Mouse (Mus musculus) neural tube, embryonic 15.5 days (tissue): ENCODE data around the gene Bcl7a. TPM values are rescaled to one million over a fixed set of nuclear protein-coding genes. Genes with fewer than 3 reads are reported as not detected.

Source experiments
- ATAC-seq: fragments of 200-750 bp; cut with Nextera tagmentation; 2 replicates; pipeline ENCODE4 v1.8.0; 2017; ENCODE audit warnings: mild to moderate bottlenecking, moderate TSS enrichment, moderate library complexity; ENCODE audit not compliant: low FRiP score
- H3K27ac ChIP-seq: fragments of 300-500 bp; sonication (generic); replicated peaks from 2 replicates; pipeline ENCODE4 v1.5.1; 2015; ENCODE audit warnings: mild to moderate bottlenecking, inconsistent platforms
- H3K27me3 ChIP-seq: fragments of 300-500 bp; sonication (generic); replicated peaks from 2 replicates; pipeline ENCODE4 v1.6.1; 2015; ENCODE audit warnings: inconsistent platforms
- H3K36me3 ChIP-seq: fragments of 300-500 bp; sonication (generic); 2 replicates; pipeline ENCODE4 v1.6.1; 2015; ENCODE audit warnings: inconsistent platforms
- H3K4me1 ChIP-seq: fragments of 300-500 bp; sonication (generic); 2 replicates; pipeline ENCODE4 v1.6.1; 2015; ENCODE audit warnings: inconsistent platforms
- H3K4me2 ChIP-seq: fragments of 300-500 bp; sonication (generic); 2 replicates; pipeline ENCODE4 v1.6.1; 2015; ENCODE audit warnings: inconsistent platforms, mild to moderate bottlenecking, moderate library complexity
- H3K4me3 ChIP-seq: fragments of 300-500 bp; sonication (generic); replicated peaks from 2 replicates; pipeline ENCODE4 v1.5.1; 2015; ENCODE audit warnings: mild to moderate bottlenecking, inconsistent platforms
- H3K9ac ChIP-seq: fragments of 300-500 bp; sonication (generic); replicated peaks from 2 replicates; pipeline ENCODE4 v1.6.1; 2015; ENCODE audit warnings: mild to moderate bottlenecking, inconsistent platforms
- H3K9me3 ChIP-seq: fragments of 300-500 bp; sonication (generic); replicated peaks from 2 replicates; pipeline ENCODE4 v1.6.1; 2016; ENCODE audit warnings: inconsistent platforms
- WGBS: fragments of 180-500 bp; shearing (Covaris S2); methylation state at CpG from one replicate; pipeline ENCODE4 v1.1.7; 2015; ENCODE audit warnings: mixed read lengths; 5-methylcytosine and 5-hydroxymethylcytosine counted together
- polyA plus RNA-seq: library from polyadenylated mRNA; unstranded; fragments of >200 nt; fragmentation: Nextera tagmentation; extraction: Ambion mirVana; gene quantifications from 2 replicates; pipeline ENCODE4 v1.2.1, GENCODE M21; 2015

The Bcl7a gene
- polyA plus RNA-seq, 1 experiment from 2014 or later: 31.0 TPM

- Histone ChIP-seq H3K9ac (no peak overlapping the region), H3K4me1 (no peaks in the 10 kb centered on the region), H3K27me3 (no peaks in the 10 kb centered on the region), H3K4me2 (no peak overlapping the region), H3K9me3 (no peaks in the 10 kb centered on the region), H3K27ac (no peak overlapping the region), H3K4me3 (no peak overlapping the region), H3K36me3 (no peaks in the 10 kb centered on the region)
- no peak for ATAC-seq
- WGBS: 44% methylated on average over 4 of the region's 4 CpGs
These were observed 7.3 kb upstream of the Bcl7a start for GRCm38 (mm10) chr5:123336205-123336961.

- H3K4me3 ChIP-seq: no peak overlapping the region
- no peak overlapping the region for H3K27ac ChIP-seq
- peaks cover 4% of the 10 kb centered on the region for H3K4me1 ChIP-seq
- ATAC-seq: no peak
- H3K4me2 ChIP-seq: no peak overlapping the region
- H3K9me3 ChIP-seq: no peaks in the 10 kb centered on the region
- no peak overlapping the region for H3K9ac ChIP-seq
- 73% methylated on average over 3 of the region's 3 CpGs for WGBS
- H3K36me3 ChIP-seq: no peaks in the 10 kb centered on the region
- H3K27me3 ChIP-seq: no peaks in the 10 kb centered on the region
These were observed 5.2 kb upstream of the Bcl7a start for GRCm38 (mm10) chr5:123338463-123338862.

- H3K4me3 ChIP-seq: peak overlapping the region; percentile 92
- no peaks in the 10 kb centered on the region for H3K9me3 ChIP-seq
- H3K9ac ChIP-seq: peak overlapping the region; percentile 95
- no peaks in the 10 kb centered on the region for H3K27me3 ChIP-seq
- no peaks in the 10 kb centered on the region for H3K36me3 ChIP-seq
- H3K4me2 ChIP-seq: peak overlapping the region; percentile 77
- WGBS: under 1% methylated on average over 42 of the region's 51 CpGs
- H3K27ac ChIP-seq: peak overlapping the region; percentile 96
- ATAC-seq: peak; percentile 56
- H3K4me1 ChIP-seq: peaks cover 28% of the 10 kb centered on the region
These were observed 961 bp downstream of the Bcl7a start for GRCm38 (mm10) chr5:123344628-123344962.

GRCm38 (mm10) chr5:123344963-123345852, 1.6 kb downstream of the Bcl7a start:
- peaks cover 28% of the 10 kb centered on the region for H3K4me1 ChIP-seq
- H3K27me3 ChIP-seq: no peaks in the 10 kb centered on the region
- no peaks in the 10 kb centered on the region for H3K9me3 ChIP-seq
- H3K4me2 ChIP-seq: peak overlapping the region; percentile 77
- ATAC-seq: peak; percentile 64
- WGBS: under 1% methylated on average over 66 of the region's 87 CpGs
- H3K4me3 ChIP-seq: peak overlapping the region; percentile 92
- peak overlapping the region; percentile 96 for H3K27ac ChIP-seq
- no peaks in the 10 kb centered on the region for H3K36me3 ChIP-seq
- peak overlapping the region; percentile 95 for H3K9ac ChIP-seq

- peak; percentile 28; the same call in 1 of the 2 replicates for ATAC-seq
These were observed 2.4 kb downstream of the Bcl7a start for GRCm38 (mm10) chr5:123345853-123346654.

GRCm38 (mm10) chr5:123346701-123347270, 3.2 kb downstream of the Bcl7a start:
- peak overlapping the region; percentile 92 for H3K4me3 ChIP-seq
- WGBS: 48% methylated on average over 7 of the region's 7 CpGs

More at GRCm38 (mm10) chr5:123345853-123346654, 2.4 kb downstream of the Bcl7a start:
- Histone ChIP-seq H3K27me3 (no peaks in the 10 kb centered on the region), H3K9me3 (no peaks in the 10 kb centered on the region), H3K4me1 (peaks cover 28% of the 10 kb centered on the region), H3K9ac (peak overlapping the region; percentile 95), H3K36me3 (no peaks in the 10 kb centered on the region), H3K4me2 (peak overlapping the region; percentile 77), H3K4me3 (peak overlapping the region; percentile 92), H3K27ac (peak overlapping the region; percentile 96)
- WGBS: 3% methylated on average over 21 of the region's 22 CpGs

GRCm38 (mm10) chr5:123347985-123348384, 4.4 kb downstream of the Bcl7a start:
- Histone ChIP-seq H3K27me3 (no peaks in the 10 kb centered on the region), H3K9me3 (no peaks in the 10 kb centered on the region), H3K4me1 (peaks cover 28% of the 10 kb centered on the region), H3K4me3 (no peak overlapping the region), H3K27ac (no peak overlapping the region), H3K4me2 (no peak overlapping the region), H3K36me3 (no peaks in the 10 kb centered on the region), H3K9ac (no peak overlapping the region)
- no peak for ATAC-seq
- WGBS: 90% methylated on average over 2 of the region's 2 CpGs

More at GRCm38 (mm10) chr5:123346701-123347270, 3.2 kb downstream of the Bcl7a start:
- Histone ChIP-seq H3K4me1 (peaks cover 28% of the 10 kb centered on the region), H3K36me3 (no peaks in the 10 kb centered on the region), H3K9ac (peak overlapping the region; percentile 95), H3K9me3 (no peaks in the 10 kb centered on the region), H3K27me3 (no peaks in the 10 kb centered on the region), H3K4me2 (peak overlapping the region; percentile 77), H3K27ac (peak overlapping the region; percentile 96)
- no peak for ATAC-seq

- ATAC-seq: no peak
- Histone ChIP-seq H3K36me3 (no peaks in the 10 kb centered on the region), H3K4me2 (no peak overlapping the region), H3K27ac (no peak overlapping the region), H3K27me3 (no peaks in the 10 kb centered on the region), H3K9ac (no peak overlapping the region), H3K4me3 (no peak overlapping the region), H3K9me3 (no peaks in the 10 kb centered on the region), H3K4me1 (peaks cover 20% of the 10 kb centered on the region)
- WGBS: 76% methylated on average over 10 of the region's 10 CpGs
These were observed 6.8 kb downstream of the Bcl7a start for GRCm38 (mm10) chr5:123350386-123350785.

- ATAC-seq: no peak
- Histone ChIP-seq H3K36me3 (peaks cover 50% of the 10 kb centered on the region), H3K4me2 (no peak overlapping the region), H3K4me1 (no peaks in the 10 kb centered on the region; the same call in 1 of the 2 replicates), H3K27me3 (no peaks in the 10 kb centered on the region), H3K27ac (no peak overlapping the region), H3K4me3 (no peak overlapping the region), H3K9me3 (no peaks in the 10 kb centered on the region), H3K9ac (no peak overlapping the region)
- WGBS: 85% methylated on average over 11 of the region's 11 CpGs
These were observed 12.3 kb downstream of the Bcl7a start for GRCm38 (mm10) chr5:123355918-123356317.

GRCm38 (mm10) chr5:123357253-123357652, 13.6 kb downstream of the Bcl7a start:
- WGBS: 92% methylated on average over 4 of the region's 4 CpGs
- ATAC-seq: no peak
- H3K9me3 ChIP-seq: no peaks in the 10 kb centered on the region
- peaks cover 63% of the 10 kb centered on the region for H3K36me3 ChIP-seq
- H3K4me3 ChIP-seq: no peak overlapping the region
- no peaks in the 10 kb centered on the region for H3K27me3 ChIP-seq
- no peak overlapping the region for H3K9ac ChIP-seq
- H3K27ac ChIP-seq: no peak overlapping the region
- no peaks in the 10 kb centered on the region; the same call in 1 of the 2 replicates for H3K4me1 ChIP-seq
- H3K4me2 ChIP-seq: no peak overlapping the region

GRCm38 (mm10) chr5:123359431-123359830, 15.8 kb downstream of the Bcl7a start:
- no peak overlapping the region for H3K27ac ChIP-seq
- 65% methylated on average over 6 of the region's 6 CpGs for WGBS

More at GRCm38 (mm10) chr5:123359431-123359830, 15.8 kb downstream of the Bcl7a start:
- Histone ChIP-seq H3K9ac (no peak overlapping the region), H3K9me3 (no peaks in the 10 kb centered on the region), H3K36me3 (peaks cover 84% of the 10 kb centered on the region), H3K4me2 (no peak overlapping the region), H3K27me3 (no peaks in the 10 kb centered on the region), H3K4me3 (no peak overlapping the region), H3K4me1 (no peaks in the 10 kb centered on the region)
- no peak for ATAC-seq
